Mouse (Mus musculus) hindbrain, embryonic 13.5 days (tissue): ENCODE measurements around the gene Zfp131. TPM values are rescaled to one million over a fixed set of nuclear protein-coding genes. Genes with fewer than 3 reads are reported as not detected.

Experiments
- ATAC-seq: fragments of 200-750 bp; cut with Nextera tagmentation; 2 replicates; pipeline ENCODE4 v1.8.0; 2017; ENCODE audit warnings: moderate TSS enrichment; ENCODE audit not compliant: low FRiP score
- H3K27ac ChIP-seq: fragments of 300-500 bp; sonication (generic); 2 replicates; pipeline ENCODE4 v1.5.1; 2015; ENCODE audit warnings: inconsistent platforms, mild to moderate bottlenecking, moderate library complexity
- H3K27me3 ChIP-seq: fragments of 300-500 bp; sonication (generic); 2 replicates; pipeline ENCODE4 v1.6.1; 2015; ENCODE audit warnings: mild to moderate bottlenecking, inconsistent platforms
- H3K36me3 ChIP-seq: fragments of 300-500 bp; sonication (generic); 2 replicates; pipeline ENCODE4 v1.6.1; 2015; ENCODE audit warnings: mild to moderate bottlenecking, inconsistent platforms
- H3K4me1 ChIP-seq: fragments of 300-500 bp; sonication (generic); replicated peaks from 2 replicates; pipeline ENCODE4 v1.6.1; 2015; ENCODE audit warnings: inconsistent platforms
- H3K4me2 ChIP-seq: fragments of 300-500 bp; sonication (generic); 2 replicates; pipeline ENCODE4 v1.6.1; 2015; ENCODE audit warnings: inconsistent platforms, mild to moderate bottlenecking, moderate library complexity
- H3K4me3 ChIP-seq: fragments of 300-500 bp; sonication (generic); 2 replicates; pipeline ENCODE4 v1.5.1; 2015; ENCODE audit warnings: mild to moderate bottlenecking, inconsistent platforms
- H3K9ac ChIP-seq: fragments of 300-500 bp; sonication (generic); 2 replicates; pipeline ENCODE4 v1.6.1; 2015; ENCODE audit warnings: mild to moderate bottlenecking, inconsistent platforms
- H3K9me3 ChIP-seq: fragments of 300-500 bp; sonication (generic); 2 replicates; pipeline ENCODE4 v1.6.1; 2016; ENCODE audit warnings: inconsistent platforms
- WGBS: fragments of 180-500 bp; shearing (Covaris S2); methylation state at CpG from one replicate; pipeline ENCODE4 v1.1.7; 2015; 5-methylcytosine and 5-hydroxymethylcytosine counted together
- polyA plus RNA-seq: library from polyadenylated mRNA; unstranded; fragments of >200 nt; fragmentation: Nextera tagmentation; extraction: Ambion mirVana; gene quantifications from 2 replicates; pipeline ENCODE4 v1.2.1, GENCODE M21; 2015

The Zfp131 gene
- polyA plus RNA-seq, 1 experiment from 2014 or later = 39.9 TPM

DNA sequence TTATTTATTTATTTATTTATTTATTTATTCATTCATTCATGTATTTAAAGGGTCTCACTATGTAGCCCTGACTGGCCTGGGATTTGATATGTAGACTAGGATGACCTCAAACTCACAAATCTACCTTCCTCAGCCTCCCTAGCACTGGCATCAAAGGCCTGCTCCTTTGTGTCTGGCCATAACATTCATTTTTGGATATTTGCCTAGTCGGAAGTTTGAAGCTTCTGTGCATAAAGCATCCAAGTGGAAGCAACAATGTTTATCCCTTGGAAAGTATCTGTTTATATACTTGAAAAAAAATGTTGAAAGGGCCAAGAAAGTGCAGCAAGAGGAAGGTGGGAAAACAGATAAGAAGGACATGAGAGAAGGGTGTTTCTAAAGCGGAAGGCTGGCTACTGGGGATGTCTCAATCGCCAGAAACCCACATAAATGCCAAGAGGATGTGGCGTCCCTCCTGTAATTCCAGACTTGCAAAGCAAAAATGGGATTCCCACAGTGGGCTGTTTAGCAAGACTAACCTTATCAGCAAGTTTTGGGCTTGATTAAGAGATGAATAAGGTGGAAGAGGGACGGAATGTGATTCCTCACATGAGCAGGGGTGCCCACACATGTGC is 2.2 kb upstream of the Zfp131 start:
- no peak overlapping the region for H3K4me3 ChIP-seq
- ATAC-seq = no peak
- 83% methylated on average over 5 of the region's 5 CpGs for WGBS

DNA sequence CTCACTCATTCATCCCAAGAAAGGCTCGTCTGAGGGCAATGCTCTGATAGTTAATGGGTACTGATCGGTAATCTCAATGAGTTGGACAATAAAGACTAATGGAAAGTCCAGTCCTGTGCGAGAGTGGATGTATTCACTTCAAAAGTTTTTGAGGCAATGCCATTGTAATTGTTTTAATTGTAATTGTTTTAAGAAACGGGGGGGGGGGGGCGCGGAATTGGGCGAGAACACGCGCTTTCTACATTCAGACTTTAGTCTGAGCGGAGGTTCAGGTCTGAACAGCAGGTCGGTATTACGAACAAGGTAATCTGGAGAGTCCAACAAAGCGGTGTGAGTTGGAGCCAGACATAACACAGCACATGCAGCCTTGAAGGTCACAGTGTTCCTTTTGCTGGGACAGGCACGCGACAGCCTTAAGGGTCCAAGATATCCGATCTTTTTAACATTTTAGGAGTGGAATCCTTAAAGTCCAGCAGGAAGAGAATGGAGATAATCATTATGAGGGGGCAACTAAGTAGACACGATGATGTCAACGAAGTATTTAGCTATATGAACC is 969 bp upstream of the Zfp131 start:
- Histone ChIP-seq H3K4me1 (peaks cover 22% of the 10 kb centered on the region), H3K36me3 (peaks cover 11% of the 10 kb centered on the region), H3K9me3 (no peaks in the 10 kb centered on the region), H3K27ac (peak overlapping the region; percentile 98), H3K4me2 (peak overlapping the region; percentile 70), H3K27me3 (no peaks in the 10 kb centered on the region), H3K9ac (peak overlapping the region; percentile 97), H3K4me3 (peak overlapping the region; percentile 82)
- ATAC-seq = no peak
- 3% methylated on average over 18 of the region's 18 CpGs for WGBS

More for the DNA sequence above, 2.2 kb upstream of the Zfp131 start:
- Histone ChIP-seq H3K27ac (no peak overlapping the region), H3K4me2 (no peak overlapping the region), H3K27me3 (no peaks in the 10 kb centered on the region), H3K9ac (no peak overlapping the region), H3K4me1 (peaks cover 18% of the 10 kb centered on the region), H3K9me3 (no peaks in the 10 kb centered on the region), H3K36me3 (peaks cover 2% of the 10 kb centered on the region; the same call in 1 of the 2 replicates)

DNA sequence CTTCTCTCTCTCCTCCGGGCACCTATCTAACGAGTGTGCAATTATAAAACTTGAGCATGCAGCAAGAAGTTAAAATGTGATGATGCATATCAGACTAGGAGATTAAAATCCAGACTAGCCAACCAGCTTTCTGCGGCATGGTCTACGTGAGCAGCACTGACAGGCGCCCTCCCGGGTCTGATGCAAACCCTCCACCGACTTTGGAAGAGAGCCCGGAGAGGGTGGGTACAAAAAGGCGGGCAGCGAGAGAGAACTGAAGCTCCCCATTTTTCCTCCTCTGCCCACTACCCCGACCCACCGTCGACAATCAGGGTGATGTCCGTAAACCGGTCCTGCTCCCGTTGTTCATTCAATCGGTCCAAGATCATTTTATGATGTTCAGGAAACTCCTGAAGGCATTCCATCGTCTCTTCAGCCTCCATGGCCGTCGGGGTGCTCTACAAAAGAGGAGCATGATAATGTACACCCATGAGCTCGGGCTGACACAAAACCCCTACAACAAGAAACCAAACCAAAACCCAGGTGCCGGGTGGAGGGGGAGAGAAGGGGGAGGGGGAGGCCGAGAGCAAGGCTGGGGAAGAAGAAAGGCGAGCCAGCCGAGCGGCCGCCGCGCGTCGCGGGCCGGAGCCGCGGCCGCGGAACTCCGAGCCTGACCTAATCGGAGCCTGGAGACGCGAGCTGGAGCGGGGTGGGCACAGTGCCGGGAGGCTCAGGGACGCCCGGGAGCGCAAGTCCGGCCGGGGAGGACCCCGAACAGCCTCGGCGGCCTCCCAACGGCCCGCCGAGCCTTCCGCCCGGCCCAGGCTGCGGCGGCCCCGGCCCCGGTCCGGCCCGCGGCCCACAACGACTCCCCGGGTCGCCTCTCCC is 605 bp downstream of the Zfp131 start:
- peak; percentile 74 for ATAC-seq
- 1% methylated on average over 42 of the region's 66 CpGs for whole genome bisulfite sequencing
- no peaks in the 10 kb centered on the region for H3K27me3 ChIP-seq
- H3K4me2 ChIP-seq = peak overlapping the region; percentile 57
- H3K27ac ChIP-seq = peak overlapping the region; percentile 98
- H3K36me3 ChIP-seq = peaks cover 19% of the 10 kb centered on the region
- peak overlapping the region; percentile 82 for H3K4me3 ChIP-seq
- no peaks in the 10 kb centered on the region for H3K9me3 ChIP-seq
- peaks cover 23% of the 10 kb centered on the region for H3K4me1 ChIP-seq
- peak overlapping the region; percentile 97 for H3K9ac ChIP-seq

GRCm38 (mm10) chr13:119783581-119783980 is 7.1 kb downstream of the Zfp131 start:
- H3K4me3 ChIP-seq = no peak overlapping the region
- 90% methylated on average over 4 of the region's 4 CpGs for WGBS
- H3K27me3 ChIP-seq = no peaks in the 10 kb centered on the region
- H3K36me3 ChIP-seq = peaks cover 67% of the 10 kb centered on the region
- ATAC-seq = no peak
- H3K4me1 ChIP-seq = peaks cover 7% of the 10 kb centered on the region
- no peak overlapping the region for H3K9ac ChIP-seq
- H3K27ac ChIP-seq = no peak overlapping the region
- no peak overlapping the region for H3K4me2 ChIP-seq
- H3K9me3 ChIP-seq = no peaks in the 10 kb centered on the region

- H3K4me1 ChIP-seq = no peaks in the 10 kb centered on the region
- no peaks in the 10 kb centered on the region for H3K9me3 ChIP-seq
- no peak overlapping the region for H3K4me3 ChIP-seq
- 89% methylated on average over 6 of the region's 6 CpGs for WGBS
- no peak overlapping the region for H3K27ac ChIP-seq
- H3K36me3 ChIP-seq = peaks cover 82% of the 10 kb centered on the region
- H3K9ac ChIP-seq = no peak overlapping the region
- no peak overlapping the region for H3K4me2 ChIP-seq
- H3K27me3 ChIP-seq = no peaks in the 10 kb centered on the region
- no peak for ATAC-seq
These were observed 22.1 kb downstream of the Zfp131 start for GRCm38 (mm10) chr13:119768541-119768940.

DNA sequence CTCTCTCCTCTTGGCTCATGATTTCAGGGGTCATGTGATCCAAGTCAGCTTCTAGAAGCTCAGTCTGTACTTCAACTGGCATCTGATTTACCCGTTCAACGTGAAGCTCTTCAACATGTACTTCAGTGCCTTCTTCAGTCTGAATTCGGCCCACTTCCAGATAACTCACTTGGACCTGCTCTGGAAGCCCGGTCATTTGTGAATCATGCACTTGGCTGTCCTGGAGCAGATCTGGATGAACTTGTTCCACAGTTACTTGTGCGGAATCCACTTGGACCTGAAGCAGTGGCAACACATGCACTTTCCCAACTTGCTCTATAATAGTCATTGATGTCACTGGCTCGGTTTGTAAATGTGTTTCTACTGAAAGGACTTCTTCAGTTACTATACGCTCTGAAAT is 24.2 kb downstream of the Zfp131 start:
- Histone ChIP-seq H3K4me3 (no peak overlapping the region), H3K9ac (no peak overlapping the region), H3K36me3 (peaks cover 73% of the 10 kb centered on the region), H3K9me3 (no peaks in the 10 kb centered on the region), H3K4me1 (no peaks in the 10 kb centered on the region), H3K27ac (no peak overlapping the region), H3K27me3 (no peaks in the 10 kb centered on the region), H3K4me2 (no peak overlapping the region)
- no peak for ATAC-seq
- WGBS = 96% methylated on average over 7 of the region's 7 CpGs

GRCm38 (mm10) chr13:119756831-119757230 is 33.9 kb downstream of the Zfp131 start:
- H3K4me1 ChIP-seq = peaks cover 22% of the 10 kb centered on the region
- peaks cover 9% of the 10 kb centered on the region for H3K36me3 ChIP-seq
- H3K4me2 ChIP-seq = peak overlapping the region; percentile 92
- H3K27me3 ChIP-seq = no peaks in the 10 kb centered on the region
- H3K9ac ChIP-seq = no peak overlapping the region
- ATAC-seq = no peak
- no peaks in the 10 kb centered on the region for H3K9me3 ChIP-seq
- H3K27ac ChIP-seq = no peak overlapping the region
- WGBS = 40% methylated on average over 5 of the region's 5 CpGs
- H3K4me3 ChIP-seq = no peak overlapping the region

DNA sequence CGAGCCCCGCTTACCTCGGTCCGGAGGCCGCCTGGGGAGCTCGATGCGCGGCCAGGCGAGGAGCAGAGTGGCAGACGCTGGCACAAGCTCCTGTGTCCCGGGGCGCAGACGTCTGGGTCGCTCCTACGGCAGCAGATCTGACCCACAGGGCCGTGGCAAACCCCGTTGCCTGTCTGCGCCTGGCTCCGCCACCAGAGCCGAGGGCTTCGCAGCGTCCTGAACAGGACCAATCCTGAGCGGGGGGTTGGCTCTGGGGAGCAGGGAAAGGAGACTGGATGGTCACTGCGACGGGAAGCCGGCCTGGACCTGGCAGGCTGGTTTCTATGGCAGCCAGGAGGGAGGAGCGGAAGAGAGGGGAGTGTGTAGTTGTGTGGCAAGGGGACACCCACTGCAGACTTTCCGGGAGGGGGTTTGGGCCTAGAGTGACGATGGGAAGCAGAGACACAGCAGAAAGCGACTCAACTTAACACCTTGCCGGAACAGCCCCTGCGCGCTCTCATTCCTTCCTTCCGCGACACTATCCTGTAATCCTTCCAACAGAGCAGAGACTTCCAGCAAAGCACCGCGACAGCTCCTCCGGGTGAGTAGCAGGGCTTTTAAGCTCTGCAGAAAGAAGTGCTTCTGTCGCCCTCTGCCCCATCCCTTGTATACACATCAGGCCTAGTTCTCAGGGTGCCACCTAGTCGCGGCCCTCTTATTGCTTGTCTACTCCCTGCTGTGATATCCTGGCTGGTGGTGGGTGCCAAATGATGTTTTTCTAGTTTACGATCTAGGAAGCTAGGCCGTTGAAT is 34.8 kb downstream of the Zfp131 start, which contains the start of gene Nim1k:
Nim1k (minus strand) TSS at position 202 of the 791 bp plus-strand sequence.
- Histone ChIP-seq H3K4me3 (peak within 1 kb of the TSS; percentile 66), H3K36me3 (peaks cover 2% of the 10 kb centered on the region), H3K9ac (peak within 1 kb of the TSS; percentile 86), H3K27me3 (no peaks in the 10 kb centered on the region), H3K9me3 (no peaks in the 10 kb centered on the region), H3K4me2 (peak within 1 kb of the TSS; percentile 92), H3K4me1 (peaks cover 22% of the 10 kb centered on the region), H3K27ac (peak within 1 kb of the TSS; percentile 78)
- ATAC-seq = peak; percentile 92
- 1% methylated on average over 43 of the region's 43 CpGs for WGBS

DNA sequence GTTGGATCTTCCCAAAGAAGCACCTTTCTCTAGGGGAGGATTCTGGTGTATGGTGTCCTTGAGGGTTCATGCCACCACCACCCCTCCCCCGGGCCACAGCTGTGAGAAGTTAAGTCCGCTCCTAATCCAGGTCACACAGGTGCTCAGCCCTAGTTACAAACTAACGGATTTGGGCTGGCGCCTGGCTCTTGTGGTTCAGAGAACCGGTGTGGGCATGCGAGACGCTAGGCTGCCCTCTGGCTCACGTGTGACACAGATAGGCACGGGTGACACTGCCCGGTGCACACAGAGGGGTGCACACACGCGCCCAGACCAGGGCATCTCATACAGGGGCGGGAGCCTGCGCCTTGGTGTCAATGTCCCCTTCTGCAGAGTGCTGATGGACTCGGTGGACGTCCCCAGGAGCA is 35.5 kb downstream of the Zfp131 start:
- WGBS = 1% methylated on average over 16 of the region's 16 CpGs
- ATAC-seq = peak; percentile 72
- H3K9ac ChIP-seq = peak overlapping the region; percentile 86

DNA sequence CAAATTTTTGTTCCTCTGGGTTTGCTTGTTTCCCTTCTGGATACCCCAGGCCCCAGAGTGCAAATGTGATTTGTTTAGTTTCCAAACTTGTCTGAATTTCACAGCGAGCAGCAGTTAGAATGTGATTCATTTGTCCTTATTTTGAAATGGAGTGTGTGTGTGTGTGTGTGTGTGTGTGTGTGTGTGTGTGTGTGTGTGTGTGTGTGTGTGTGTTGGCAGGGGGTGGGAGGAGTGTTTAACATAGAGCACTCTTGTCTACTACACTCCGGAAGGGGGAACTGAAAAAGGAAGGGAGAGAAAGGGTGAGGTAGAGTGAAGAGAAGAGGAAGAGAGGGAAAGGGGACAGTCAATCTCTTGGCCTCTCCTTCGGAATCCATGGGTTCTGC is 36.1 kb downstream of the Zfp131 start:
- Histone ChIP-seq H3K27ac (peak overlapping the region; percentile 78; the same call in 1 of the 2 replicates), H3K4me1 (peaks cover 22% of the 10 kb centered on the region), H3K27me3 (no peaks in the 10 kb centered on the region), H3K4me2 (peak overlapping the region; percentile 92), H3K36me3 (no peaks in the 10 kb centered on the region), H3K4me3 (peak overlapping the region; percentile 66), H3K9me3 (no peaks in the 10 kb centered on the region), H3K9ac (peak overlapping the region; percentile 86)
- ATAC-seq = no peak
- WGBS = 32% methylated on average over 3 of the region's 3 CpGs

More for the DNA sequence above, 35.5 kb downstream of the Zfp131 start:
- H3K9me3 ChIP-seq = no peaks in the 10 kb centered on the region
- H3K4me2 ChIP-seq = peak overlapping the region; percentile 92
- no peaks in the 10 kb centered on the region for H3K27me3 ChIP-seq
- no peaks in the 10 kb centered on the region for H3K36me3 ChIP-seq
- H3K4me1 ChIP-seq = peaks cover 22% of the 10 kb centered on the region
- peak overlapping the region; percentile 66 for H3K4me3 ChIP-seq
- H3K27ac ChIP-seq = peak overlapping the region; percentile 78

DNA sequence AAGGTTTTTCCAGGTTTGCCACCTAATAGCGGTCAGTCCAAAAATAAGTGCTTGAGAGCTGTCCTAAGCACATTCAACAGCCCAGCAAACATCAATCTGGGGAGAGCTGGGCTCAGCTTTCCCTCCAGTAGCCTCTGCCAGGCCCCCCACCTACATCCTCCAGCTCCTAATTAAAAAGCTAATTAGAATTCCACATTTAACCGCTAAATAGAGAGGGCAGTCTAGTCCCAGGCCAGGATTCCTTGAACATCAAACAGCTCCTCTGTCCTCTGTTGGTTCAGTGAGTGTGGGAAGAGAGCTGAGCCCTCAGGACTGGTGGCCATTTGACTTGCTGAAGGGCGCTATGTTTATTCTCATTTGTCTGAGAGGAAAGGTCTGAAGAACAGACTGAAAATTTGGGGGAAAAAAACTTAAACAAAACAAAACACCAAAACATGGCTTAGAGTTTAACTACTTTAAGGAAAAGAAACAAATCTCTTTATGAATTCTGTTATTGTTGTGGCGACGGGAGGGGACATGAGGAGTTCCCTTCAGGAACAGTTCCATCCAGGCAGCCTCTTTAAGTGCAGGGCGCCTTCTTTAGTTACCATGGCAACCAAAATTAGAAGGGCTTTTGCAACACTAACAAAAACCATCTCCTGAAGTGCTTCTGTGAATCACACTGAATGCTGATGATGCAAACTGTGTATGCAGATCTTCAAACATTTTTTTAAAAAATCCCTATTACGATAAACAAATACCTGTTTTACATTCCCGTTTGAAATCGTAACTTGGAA is 36.6 kb downstream of the Zfp131 start:
- H3K27me3 ChIP-seq = no peaks in the 10 kb centered on the region
- WGBS = 48% methylated on average over 9 of the region's 9 CpGs
- H3K27ac ChIP-seq = peak overlapping the region; percentile 35; the same call in 1 of the 2 replicates
- H3K9ac ChIP-seq = no peak overlapping the region
- ATAC-seq = no peak
- 0 out of 2 replicates have a peak overlapping the region, but pooled peaks have one; percentile 5 for H3K4me3 ChIP-seq
- peak overlapping the region; percentile 92 for H3K4me2 ChIP-seq
- no peaks in the 10 kb centered on the region for H3K36me3 ChIP-seq
- peaks cover 22% of the 10 kb centered on the region for H3K4me1 ChIP-seq
- no peaks in the 10 kb centered on the region for H3K9me3 ChIP-seq
